Mouse (Mus musculus) embryonic facial prominence, embryonic 14.5 days (tissue): ENCODE results near the gene Aktip. TPM values are rescaled to one million over a fixed set of nuclear protein-coding genes. Genes with fewer than 3 reads are reported as not detected.

Experiments used
- ATAC-seq: fragments of 200-750 bp; cut with Nextera tagmentation; 2 replicates; pipeline ENCODE4 v1.8.0; 2017; ENCODE audit warnings: low read depth, moderate number of reproducible peaks, moderate TSS enrichment
- DNase-seq: peaks from one replicate; pipeline ENCODE4 v3.0.0-alpha.2; 2015; ENCODE audit warnings: low spot score
- H3K27ac ChIP-seq: fragments of 300-500 bp; sonication (generic); replicated peaks from 2 replicates; pipeline ENCODE4 v1.5.1; 2014; ENCODE audit warnings: low read depth, mild to moderate bottlenecking, low read length, moderate library complexity
- H3K27me3 ChIP-seq: fragments of 300-500 bp; sonication (generic); replicated peaks from 2 replicates; pipeline ENCODE4 v1.6.1; 2014; ENCODE audit warnings: low read length; ENCODE audit not compliant: control insufficient read depth, insufficient read depth
- H3K36me3 ChIP-seq: fragments of 300-500 bp; sonication (generic); 2 replicates; pipeline ENCODE4 v1.6.1; 2014; ENCODE audit warnings: low read length, mixed read lengths; ENCODE audit not compliant: control insufficient read depth, insufficient read depth
- H3K4me1 ChIP-seq: fragments of 300-500 bp; sonication (generic); 2 replicates; pipeline ENCODE4 v1.6.1; 2014; ENCODE audit warnings: antibody characterized with exemption, low read length; ENCODE audit not compliant: control insufficient read depth, insufficient read depth
- H3K4me2 ChIP-seq: fragments of 300-500 bp; sonication (generic); 2 replicates; pipeline ENCODE4 v1.6.1; 2014; ENCODE audit warnings: low read depth, mild to moderate bottlenecking, low read length, moderate library complexity, mixed read lengths
- H3K4me3 ChIP-seq: fragments of 300-500 bp; sonication (generic); 2 replicates; pipeline ENCODE4 v1.5.1; 2014; ENCODE audit warnings: low read depth, mild to moderate bottlenecking, low read length
- H3K9ac ChIP-seq: fragments of 300-500 bp; sonication (generic); 2 replicates; pipeline ENCODE4 v1.6.1; 2014; ENCODE audit warnings: low read depth, mild to moderate bottlenecking, low read length, moderate library complexity, mixed read lengths
- H3K9me3 ChIP-seq: fragments of 300-500 bp; sonication (generic); 2 replicates; pipeline ENCODE4 v1.6.1; 2016; ENCODE audit warnings: low read length; ENCODE audit not compliant: control insufficient read depth
- WGBS: fragments of 180-500 bp; shearing (Covaris S2); extraction: QIAGEN DNeasy Blood & Tissue Kit; methylation state at CpG from one replicate; pipeline ENCODE4 v1.1.7; 2014; 5-methylcytosine and 5-hydroxymethylcytosine counted together
- polyA plus RNA-seq: library from polyadenylated mRNA; unstranded; fragments of >200 nt; fragmentation: Nextera tagmentation; extraction: Ambion mirVana; gene quantifications from 2 replicates; pipeline ENCODE4 v1.2.1, GENCODE M21; 2014

Aktip gene
- polyA plus RNA-seq, 1 experiment from 2014 or later: 58.5 TPM

DNA sequence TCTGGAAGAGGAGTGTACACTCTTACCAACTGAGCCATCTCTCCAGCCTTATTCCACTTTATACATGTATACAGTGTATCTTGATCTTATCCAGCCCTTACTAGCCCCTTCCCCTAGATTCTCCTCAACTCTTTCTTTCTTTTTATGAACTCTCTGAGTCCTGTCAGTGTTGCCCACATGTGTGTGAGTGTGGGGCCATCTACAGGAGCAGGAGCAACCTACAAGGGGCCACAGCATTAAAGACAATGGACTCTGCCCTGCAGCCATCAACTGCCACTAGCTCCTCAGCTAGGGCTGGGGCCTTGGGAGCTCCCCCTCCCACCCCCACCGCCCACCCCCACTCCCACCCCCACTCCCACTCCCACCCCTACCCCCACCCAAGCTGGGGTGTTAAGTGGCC is 22.1 kb downstream of the Aktip start:
- Histone ChIP-seq H3K27ac (no peak overlapping the region), H3K27me3 (no peaks in the 10 kb centered on the region), H3K4me2 (no peak overlapping the region), H3K36me3 (no peaks in the 10 kb centered on the region), H3K4me3 (no peak overlapping the region), H3K9ac (no peak overlapping the region), H3K9me3 (no peaks in the 10 kb centered on the region), H3K4me1 (no peaks in the 10 kb centered on the region)
- DNase-seq (no peak), ATAC-seq (no peak)
- no CpG with 5 or more reads among the region's 1 CpGs for WGBS

DNA sequence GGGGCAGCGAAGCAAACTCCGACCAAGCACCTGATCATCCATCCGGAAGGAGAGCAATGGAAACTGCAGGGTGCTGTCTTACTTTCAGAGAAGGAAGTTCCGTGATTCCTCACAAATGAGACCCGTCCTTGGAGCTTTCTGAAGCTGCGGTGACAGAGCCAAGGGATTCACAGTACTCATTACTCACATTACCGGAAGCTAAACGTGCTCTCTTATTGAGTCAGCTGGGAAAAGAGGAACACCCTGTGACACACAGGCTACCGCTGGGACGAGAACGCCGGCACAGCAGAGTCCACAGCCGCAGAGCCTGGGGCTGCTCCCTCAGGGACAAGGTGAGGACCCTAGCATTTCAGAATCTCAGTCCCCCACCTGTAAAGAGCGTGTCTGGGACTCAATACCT is 23.6 kb downstream of the Aktip start:
- H3K4me1 ChIP-seq: no peaks in the 10 kb centered on the region
- ATAC-seq: no peak; the same call in 1 of the 2 replicates
- no peaks in the 10 kb centered on the region for H3K9me3 ChIP-seq
- no peaks in the 10 kb centered on the region for H3K36me3 ChIP-seq
- H3K4me2 ChIP-seq: no peak overlapping the region
- WGBS: 73% methylated on average over 14 of the region's 14 CpGs
- H3K27ac ChIP-seq: no peak overlapping the region
- H3K9ac ChIP-seq: no peak overlapping the region
- no peak for DNase-seq
- H3K4me3 ChIP-seq: no peak overlapping the region
- H3K27me3 ChIP-seq: no peaks in the 10 kb centered on the region

DNA sequence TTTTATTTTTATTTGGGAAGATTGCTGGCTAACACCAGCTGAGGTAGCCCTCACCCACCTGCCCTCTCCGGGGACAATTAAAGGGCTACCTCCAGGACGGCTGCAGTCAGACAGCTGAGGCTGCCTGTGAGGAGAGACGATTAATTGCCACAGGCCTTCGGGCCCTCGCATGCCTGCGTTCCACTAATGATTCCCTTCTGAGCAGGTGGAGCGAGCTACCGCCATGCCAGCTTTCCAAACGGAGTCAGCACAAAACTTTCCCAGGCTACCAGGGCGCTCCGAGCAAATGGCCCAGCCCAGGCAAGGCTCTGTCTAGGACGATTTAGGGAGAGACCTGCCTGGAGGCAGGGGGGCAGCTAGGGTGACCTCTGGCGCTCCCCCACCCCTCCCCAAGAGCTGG is 28.2 kb downstream of the Aktip start:
- no peaks in the 10 kb centered on the region for H3K4me1 ChIP-seq
- H3K36me3 ChIP-seq: no peaks in the 10 kb centered on the region
- no peaks in the 10 kb centered on the region for H3K27me3 ChIP-seq
- no peak overlapping the region for H3K4me3 ChIP-seq
- DNase-seq (peak; percentile 59), ATAC-seq (peak; percentile 63; the same call in 1 of the 2 replicates)
- H3K4me2 ChIP-seq: no peak overlapping the region
- 33% methylated on average over 13 of the region's 13 CpGs for WGBS
- H3K9me3 ChIP-seq: no peaks in the 10 kb centered on the region
- no peak overlapping the region for H3K9ac ChIP-seq
- H3K27ac ChIP-seq: no peak overlapping the region

DNA sequence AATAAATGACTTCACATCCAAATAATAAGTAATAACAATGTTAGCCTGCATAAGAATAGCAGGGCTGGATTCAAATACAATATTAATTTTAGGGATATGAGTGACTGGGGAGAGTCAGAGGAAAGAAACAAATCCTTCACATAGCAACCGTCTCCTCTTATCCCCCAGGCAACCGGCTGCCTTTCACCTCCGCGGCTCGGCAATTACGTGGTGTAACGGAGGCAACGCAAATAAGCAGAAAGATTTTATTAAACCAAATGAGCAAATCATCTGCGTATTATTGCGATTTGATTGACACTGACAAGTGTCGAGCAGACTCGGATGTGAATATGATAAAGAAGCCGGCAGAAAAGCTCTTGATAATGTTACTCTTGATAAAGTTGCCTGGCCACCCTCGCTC is 28.9 kb downstream of the Aktip start:
- no peak overlapping the region for H3K9ac ChIP-seq
- 48% methylated on average over 14 of the region's 14 CpGs for WGBS
- no peak overlapping the region for H3K4me3 ChIP-seq
- DNase-seq (peak; percentile 19), ATAC-seq (no peak)
- no peaks in the 10 kb centered on the region for H3K4me1 ChIP-seq
- H3K4me2 ChIP-seq: no peak overlapping the region
- no peaks in the 10 kb centered on the region for H3K36me3 ChIP-seq
- H3K27ac ChIP-seq: no peak overlapping the region
- H3K27me3 ChIP-seq: no peaks in the 10 kb centered on the region
- no peaks in the 10 kb centered on the region for H3K9me3 ChIP-seq

DNA sequence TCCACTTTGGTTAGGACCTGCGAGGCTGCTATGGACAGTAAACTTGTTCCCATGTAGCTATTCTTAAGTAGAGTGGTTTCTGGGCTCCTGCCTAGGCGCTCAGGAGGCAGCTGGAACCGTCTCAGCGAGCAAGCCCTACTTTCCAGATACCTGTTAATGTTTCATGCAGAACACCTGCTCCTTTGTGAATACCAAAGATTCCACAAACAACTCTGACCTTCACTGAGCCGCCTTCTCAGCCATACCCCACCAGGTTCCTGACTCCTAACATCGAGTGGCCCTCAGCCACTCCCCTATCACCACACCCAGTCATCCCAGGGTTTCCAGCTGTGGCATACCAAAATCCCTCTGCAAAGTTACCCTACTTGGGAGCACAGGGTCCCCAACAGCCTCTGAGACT is 29.6 kb downstream of the Aktip start:
- ATAC-seq: no peak
- Histone ChIP-seq H3K4me3 (no peak overlapping the region), H3K27me3 (no peaks in the 10 kb centered on the region), H3K27ac (no peak overlapping the region), H3K4me1 (no peaks in the 10 kb centered on the region), H3K36me3 (no peaks in the 10 kb centered on the region), H3K9me3 (no peaks in the 10 kb centered on the region), H3K9ac (no peak overlapping the region), H3K4me2 (no peak overlapping the region)
- DNase-seq: no peak
- 77% methylated on average over 6 of the region's 6 CpGs for WGBS

DNA sequence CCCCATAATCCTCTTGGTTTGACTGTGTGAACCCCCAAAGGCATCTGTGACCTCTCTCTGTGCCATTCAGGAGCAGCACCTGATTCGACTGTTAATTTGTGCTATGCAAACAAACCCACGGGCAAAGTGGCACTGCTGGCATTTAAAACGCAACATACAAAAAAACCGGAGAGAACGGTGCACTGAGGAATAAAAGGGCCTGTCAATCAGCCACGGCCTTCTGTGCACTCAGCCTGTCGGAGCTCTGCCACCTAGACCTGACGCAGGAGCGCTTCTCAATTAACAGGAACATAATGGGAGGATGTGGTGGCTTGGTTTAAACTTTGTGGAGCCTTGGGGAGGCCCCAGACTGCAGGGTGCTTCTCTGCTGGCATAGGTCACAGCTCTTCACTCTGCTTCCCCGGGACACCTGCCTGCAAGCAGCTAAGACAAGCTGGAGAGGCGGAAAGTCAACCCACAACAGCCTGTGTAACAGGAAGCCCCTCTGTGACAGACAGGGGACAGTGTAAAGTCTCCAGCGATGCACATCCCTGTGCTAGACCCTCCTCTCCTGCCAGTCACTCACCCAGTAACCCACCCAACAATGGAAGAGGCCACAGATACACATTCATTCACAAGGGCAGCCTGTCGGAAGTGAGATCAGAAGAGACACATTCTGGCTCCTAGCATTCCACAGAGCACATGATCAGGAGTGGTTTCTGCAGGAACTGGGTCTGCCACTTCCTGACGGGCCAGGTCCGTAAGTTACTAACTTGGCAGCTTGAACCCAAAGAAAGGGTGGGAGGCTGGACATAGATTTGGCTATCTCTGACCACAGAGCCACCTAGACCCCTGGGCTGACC is 39.6 kb downstream of the Aktip start:
- Histone ChIP-seq H3K36me3 (no peaks in the 10 kb centered on the region), H3K27ac (no peak overlapping the region), H3K4me1 (no peaks in the 10 kb centered on the region), H3K4me3 (no peak overlapping the region), H3K9ac (no peak overlapping the region), H3K27me3 (no peaks in the 10 kb centered on the region), H3K4me2 (no peak overlapping the region; the same call in 1 of the 2 replicates), H3K9me3 (no peaks in the 10 kb centered on the region)
- 54% methylated on average over 15 of the region's 15 CpGs for WGBS
- DNase-seq (peak; percentile 10), ATAC-seq (no peak)

DNA sequence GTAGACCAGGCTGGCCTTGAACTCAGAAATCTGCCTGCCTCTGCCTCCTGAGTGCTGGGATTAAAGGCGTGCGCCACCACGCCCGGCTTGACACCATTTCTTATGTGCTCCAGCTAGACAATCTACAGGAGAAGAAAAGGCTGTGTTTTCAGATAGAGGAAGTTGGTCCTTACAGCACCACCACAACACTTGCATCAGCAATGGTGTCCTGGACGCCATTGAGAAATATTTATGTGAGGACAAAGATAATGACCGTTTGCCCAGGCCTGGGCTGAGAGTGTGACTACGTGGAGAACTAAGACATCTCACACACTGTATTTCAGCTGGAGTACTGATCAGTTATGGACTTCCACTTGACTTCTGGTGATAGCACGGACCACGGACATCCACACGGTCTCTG is 41.2 kb downstream of the Aktip start:
- WGBS: 94% methylated on average over 10 of the region's 10 CpGs
- H3K4me2 ChIP-seq: no peak overlapping the region
- H3K4me1 ChIP-seq: no peaks in the 10 kb centered on the region
- no peaks in the 10 kb centered on the region for H3K36me3 ChIP-seq
- no peaks in the 10 kb centered on the region for H3K27me3 ChIP-seq
- ATAC-seq: no peak
- no peak for DNase-seq
- H3K9ac ChIP-seq: no peak overlapping the region
- no peaks in the 10 kb centered on the region for H3K9me3 ChIP-seq
- no peak overlapping the region for H3K4me3 ChIP-seq
- H3K27ac ChIP-seq: no peak overlapping the region

DNA sequence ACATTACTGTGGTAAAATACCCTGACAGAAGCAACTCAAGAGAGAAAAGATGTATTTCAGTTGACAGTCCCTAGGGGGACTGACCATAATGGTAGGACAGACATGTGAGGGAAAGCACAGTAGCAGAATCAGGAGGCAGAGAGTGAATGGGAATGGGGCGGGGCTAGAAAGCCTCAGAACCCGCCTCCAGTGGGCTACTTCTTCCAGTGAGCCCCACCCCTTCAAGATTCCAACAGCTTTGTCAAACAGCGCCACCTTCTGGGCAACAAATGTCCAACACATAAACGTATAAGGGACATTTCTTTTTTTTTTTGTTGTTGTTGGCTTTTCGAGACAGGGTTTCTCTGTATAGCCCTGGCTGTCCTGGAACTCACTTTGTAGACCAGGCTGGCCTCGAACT is 45.2 kb downstream of the Aktip start:
- no peak overlapping the region for H3K27ac ChIP-seq
- no peaks in the 10 kb centered on the region for H3K27me3 ChIP-seq
- H3K36me3 ChIP-seq: no peaks in the 10 kb centered on the region
- no peak overlapping the region for H3K4me3 ChIP-seq
- H3K4me1 ChIP-seq: no peaks in the 10 kb centered on the region
- H3K9ac ChIP-seq: no peak overlapping the region
- ATAC-seq: no peak
- DNase-seq: no peak
- H3K4me2 ChIP-seq: no peak overlapping the region
- H3K9me3 ChIP-seq: no peaks in the 10 kb centered on the region
- 43% methylated on average over 6 of the region's 6 CpGs for WGBS

DNA sequence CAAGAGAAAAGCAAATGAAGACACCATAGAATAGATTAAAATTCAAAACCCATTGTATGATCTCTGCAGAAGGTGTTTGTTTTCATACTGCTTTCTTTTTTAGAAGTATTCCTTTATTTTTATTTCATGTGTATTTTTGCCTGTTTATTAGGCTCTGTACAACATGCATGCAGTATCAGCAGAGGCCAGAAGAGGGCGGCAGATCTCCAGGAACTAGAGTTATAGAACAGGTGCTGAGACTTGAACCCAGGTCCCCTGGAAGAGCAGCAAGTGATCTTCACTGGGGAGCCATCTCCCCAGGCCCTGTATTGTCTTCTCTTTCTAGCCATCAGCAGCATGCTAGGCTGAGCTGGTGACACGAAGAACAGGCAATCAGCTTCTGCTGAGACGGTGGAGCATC is 45.9 kb downstream of the Aktip start:
- H3K4me2 ChIP-seq: no peak overlapping the region
- no peaks in the 10 kb centered on the region for H3K27me3 ChIP-seq
- 75% methylated on average over 3 of the region's 3 CpGs for WGBS
- H3K9me3 ChIP-seq: no peaks in the 10 kb centered on the region
- no peak overlapping the region for H3K4me3 ChIP-seq
- DNase-seq (no peak), ATAC-seq (no peak)
- H3K27ac ChIP-seq: no peak overlapping the region
- H3K36me3 ChIP-seq: no peaks in the 10 kb centered on the region
- H3K9ac ChIP-seq: no peak overlapping the region
- no peaks in the 10 kb centered on the region for H3K4me1 ChIP-seq
